Mouse (Mus musculus) G1E (cell line): Measurements from ENCODE around the gene Cd200r3.

Experiments used
- CTCF ChIP-seq: IDR thresholded peaks from 2 replicates; pipeline ENCODE4 v1.5.1; 2012; ENCODE audit warnings: low read depth, low read length, inconsistent platforms, mixed read lengths
- GATA1 ChIP-seq: IDR thresholded peaks from 2 replicates; pipeline ENCODE4 v1.6.1; 2012; ENCODE audit warnings: borderline replicate concordance, low read length, inconsistent platforms, mixed read lengths
- POLR2AphosphoS5 ChIP-seq: IDR thresholded peaks from 2 replicates; pipeline ENCODE4 v1.6.1; 2012; ENCODE audit warnings: low read depth, low read length, inconsistent platforms; ENCODE audit not compliant: insufficient replicate concordance
- TAL1 ChIP-seq: conservative IDR thresholded peaks from 2 replicates; pipeline ENCODE4 v1.6.1; 2012; ENCODE audit warnings: low read depth, low read length, inconsistent platforms, mixed read lengths

- TF ChIP-seq CTCF: no peak
- TF ChIP-seq POLR2AphosphoS5: no peak
- no peak for TF ChIP-seq GATA1
- TF ChIP-seq TAL1: peak; percentile 65
Measured at GRCm38 (mm10) chr16:45025321-45025720, 81.8 kb downstream of the Cd200r3 start.
